Mouse (Mus musculus): Measurements from ENCODE around the gene Slc25a13.

- no peak for TF ChIP-seq POLR2A (IDR thresholded peaks at IDR 0.05; ENCODE audit: insufficient read depth, low read depth, low read length)
- TF ChIP-seq CTCF (IDR thresholded peaks at IDR 0.05), result no peak
These were observed 31.5 kb upstream of the Slc25a13 start for GRCm38 (mm10) chr6:6248500-6248899.

Data from heart, adult 2 months (tissue).